Mouse (Mus musculus): ENCODE results near the gene Rmi2. TPM values are rescaled to one million over a fixed set of nuclear protein-coding genes. Genes with fewer than 3 reads are reported as not detected.

Rmi2 gene
- polyA plus RNA-seq, 1 experiment from 2014 or later, result 3.4 TPM

DNA sequence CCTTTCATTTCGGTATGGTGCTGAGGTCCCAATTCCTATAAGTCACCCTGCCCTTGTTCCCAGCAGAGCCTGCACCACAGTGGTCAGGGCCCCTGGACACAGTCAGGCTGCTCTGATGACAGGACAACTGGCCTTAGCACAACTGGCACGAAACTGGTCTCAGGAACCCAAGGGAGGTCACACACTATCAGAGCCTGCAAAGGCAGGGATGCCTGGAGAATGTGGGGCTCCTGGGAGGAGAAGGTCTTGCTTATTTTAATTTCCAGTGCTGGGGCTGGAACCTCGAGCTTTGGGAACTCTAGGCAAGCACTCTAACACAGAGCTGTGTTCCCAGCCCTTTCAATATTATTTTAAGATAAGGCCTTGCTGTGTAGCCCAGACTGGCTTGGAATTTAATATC lies 14.9 kb upstream of the Rmi2 start:
- Histone ChIP-seq H3K9me3 (ENCODE audit: control insufficient read depth, low read length) (no peaks in the 10 kb centered on the region), H3K4me2 (no peak overlapping the region), H3K27me3 (replicated peaks; ENCODE audit: control insufficient read depth, insufficient read depth, low read length) (no peaks in the 10 kb centered on the region), H3K36me3 (ENCODE audit: control insufficient read depth, insufficient read depth, low read length) (no peaks in the 10 kb centered on the region), H3K4me1 (replicated peaks; ENCODE audit: control insufficient read depth, insufficient read depth, low read length) (no peaks in the 10 kb centered on the region), H3K4me3 (ENCODE audit: low read depth, low read length) (no peak overlapping the region), H3K27ac (ENCODE audit: low read depth, low read length) (no peak overlapping the region), H3K9ac (ENCODE audit: low read depth, low read length) (no peak overlapping the region)
- 63% methylated on average over 3 of the region's 3 CpGs for WGBS
- DNase-seq (ENCODE audit: low spot score) (no peak), ATAC-seq (replicated peaks; ENCODE audit: low FRiP score) (no peak)

DNA sequence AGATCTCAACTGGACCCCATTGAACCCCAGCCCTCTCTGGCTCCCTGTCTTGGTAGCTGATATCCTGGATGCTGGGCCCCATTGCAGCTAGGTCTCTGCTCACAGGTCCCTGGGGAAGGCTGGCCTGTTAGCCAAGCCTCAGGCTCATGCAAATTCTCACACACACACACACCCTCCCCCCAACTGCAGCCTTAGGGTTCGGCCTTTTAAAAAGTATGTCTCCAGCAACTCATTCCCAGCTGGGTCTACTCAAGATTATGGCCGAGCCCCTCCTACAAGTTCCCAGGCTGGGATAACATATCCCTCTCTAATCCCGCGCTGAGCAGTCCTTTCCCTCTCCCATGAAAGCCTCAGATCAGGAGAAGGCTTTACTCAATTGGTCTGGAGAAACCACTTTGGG lies 13.5 kb upstream of the Rmi2 start:
- 67% methylated on average over 4 of the region's 4 CpGs for WGBS
- H3K27ac ChIP-seq (ENCODE audit: low read depth, low read length), result no peak overlapping the region
- ATAC-seq (replicated peaks; ENCODE audit: low FRiP score), result no peak
- H3K4me2 ChIP-seq, result no peak overlapping the region
- no peaks in the 10 kb centered on the region for H3K9me3 ChIP-seq (ENCODE audit: control insufficient read depth, low read length)
- no peak overlapping the region for H3K4me3 ChIP-seq (ENCODE audit: low read depth, low read length)
- no peaks in the 10 kb centered on the region for H3K4me1 ChIP-seq (replicated peaks; ENCODE audit: control insufficient read depth, insufficient read depth, low read length)
- H3K27me3 ChIP-seq (replicated peaks; ENCODE audit: control insufficient read depth, insufficient read depth, low read length), result no peaks in the 10 kb centered on the region
- no peaks in the 10 kb centered on the region for H3K36me3 ChIP-seq (ENCODE audit: control insufficient read depth, insufficient read depth, low read length)
- no peak for DNase-seq (ENCODE audit: low spot score)
- no peak overlapping the region for H3K9ac ChIP-seq (ENCODE audit: low read depth, low read length)

DNA sequence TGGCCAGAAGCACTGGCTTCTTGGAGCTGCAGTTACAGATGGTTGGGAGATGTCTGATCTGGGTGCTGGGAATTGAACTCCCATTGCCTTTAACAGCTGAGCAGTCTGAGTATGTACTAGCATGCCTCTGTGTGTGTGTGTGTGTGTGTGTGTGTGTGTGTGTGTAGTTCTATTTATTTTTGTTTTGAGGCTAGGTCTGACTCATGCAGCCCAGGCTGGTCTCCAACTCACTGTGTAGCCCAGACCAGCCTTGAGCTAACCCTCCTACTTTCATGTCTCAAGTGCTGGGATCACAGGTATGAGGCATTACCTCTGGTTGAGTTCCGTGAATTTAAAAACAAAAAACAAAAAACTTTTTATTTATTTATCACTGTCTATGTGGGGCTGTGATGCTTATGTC lies 10.3 kb upstream of the Rmi2 start:
- no peak for DNase-seq (ENCODE audit: low spot score)
- no peak overlapping the region for H3K4me3 ChIP-seq (ENCODE audit: low read depth, low read length)
- 89% methylated on average over 1 of the region's 1 CpGs for WGBS
- no peak overlapping the region for H3K4me2 ChIP-seq
- peaks cover 2% of the 10 kb centered on the region; the same call in 1 of the 2 replicates for H3K27me3 ChIP-seq (replicated peaks; ENCODE audit: control insufficient read depth, insufficient read depth, low read length)
- no peaks in the 10 kb centered on the region for H3K9me3 ChIP-seq (ENCODE audit: control insufficient read depth, low read length)
- no peaks in the 10 kb centered on the region for H3K36me3 ChIP-seq (ENCODE audit: control insufficient read depth, insufficient read depth, low read length)
- no peaks in the 10 kb centered on the region for H3K4me1 ChIP-seq (replicated peaks; ENCODE audit: control insufficient read depth, insufficient read depth, low read length)
- no peak for ATAC-seq (replicated peaks; ENCODE audit: low FRiP score)
- no peak overlapping the region for H3K27ac ChIP-seq (ENCODE audit: low read depth, low read length)
- H3K9ac ChIP-seq (ENCODE audit: low read depth, low read length), result no peak overlapping the region

DNA sequence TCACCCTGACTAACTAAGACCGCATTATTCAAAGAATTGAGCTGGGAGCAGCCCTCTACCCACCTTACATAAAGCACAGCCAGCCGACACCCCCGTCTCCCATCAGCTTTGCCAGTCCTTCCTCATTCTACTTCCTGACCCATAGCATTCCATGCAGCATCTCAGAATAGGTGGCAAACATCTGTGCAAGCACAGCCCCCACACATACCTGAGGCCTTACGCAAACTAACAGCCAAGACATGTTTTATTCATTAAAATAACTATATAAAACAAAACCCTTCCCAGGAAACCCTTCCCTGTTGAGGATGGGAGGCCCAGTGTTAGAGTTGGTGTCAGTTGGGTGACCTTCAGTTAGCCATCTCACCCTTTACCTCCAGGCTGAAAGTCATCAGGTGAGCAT lies 9.0 kb upstream of the Rmi2 start:
- no peak overlapping the region for H3K4me2 ChIP-seq
- no peak overlapping the region for H3K9ac ChIP-seq (ENCODE audit: low read depth, low read length)
- no peak overlapping the region for H3K27ac ChIP-seq (ENCODE audit: low read depth, low read length)
- no peaks in the 10 kb centered on the region for H3K36me3 ChIP-seq (ENCODE audit: control insufficient read depth, insufficient read depth, low read length)
- no peak overlapping the region for H3K4me3 ChIP-seq (ENCODE audit: low read depth, low read length)
- DNase-seq (ENCODE audit: low spot score) (no peak), ATAC-seq (replicated peaks; ENCODE audit: low FRiP score) (no peak)
- no peaks in the 10 kb centered on the region for H3K9me3 ChIP-seq (ENCODE audit: control insufficient read depth, low read length)
- peaks cover 2% of the 10 kb centered on the region; the same call in 1 of the 2 replicates for H3K27me3 ChIP-seq (replicated peaks; ENCODE audit: control insufficient read depth, insufficient read depth, low read length)
- WGBS, result 74% methylated on average over 4 of the region's 4 CpGs
- H3K4me1 ChIP-seq (replicated peaks; ENCODE audit: control insufficient read depth, insufficient read depth, low read length), result no peaks in the 10 kb centered on the region

DNA sequence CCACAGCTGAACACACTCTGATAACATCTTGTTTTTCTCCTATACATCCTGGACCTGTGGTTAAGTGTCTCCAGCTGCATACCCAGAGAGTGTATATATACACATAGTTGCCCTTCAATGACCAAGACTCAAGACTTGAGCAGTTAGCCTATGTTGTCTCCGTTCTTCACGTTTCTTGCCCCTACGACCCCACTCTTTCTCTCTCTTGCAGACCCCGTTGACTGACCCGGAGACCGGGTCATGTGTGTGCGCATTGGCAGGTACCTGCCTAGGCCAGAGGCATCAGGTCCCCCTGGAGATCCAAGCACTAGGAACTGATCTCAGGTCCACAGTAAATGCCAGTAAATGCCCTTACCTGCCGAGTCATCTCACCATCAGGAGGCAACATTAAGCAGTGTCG lies 7.6 kb upstream of the Rmi2 start:
- no peaks in the 10 kb centered on the region for H3K9me3 ChIP-seq (ENCODE audit: control insufficient read depth, low read length)
- no peaks in the 10 kb centered on the region for H3K4me1 ChIP-seq (replicated peaks; ENCODE audit: control insufficient read depth, insufficient read depth, low read length)
- no peak for DNase-seq (ENCODE audit: low spot score)
- no peak overlapping the region for H3K4me2 ChIP-seq
- H3K27ac ChIP-seq (ENCODE audit: low read depth, low read length), result no peak overlapping the region
- no peak for ATAC-seq (replicated peaks; ENCODE audit: low FRiP score)
- H3K4me3 ChIP-seq (ENCODE audit: low read depth, low read length), result no peak overlapping the region
- 85% methylated on average over 9 of the region's 9 CpGs for WGBS
- peaks cover 2% of the 10 kb centered on the region; the same call in 1 of the 2 replicates for H3K27me3 ChIP-seq (replicated peaks; ENCODE audit: control insufficient read depth, insufficient read depth, low read length)
- H3K9ac ChIP-seq (ENCODE audit: low read depth, low read length), result no peak overlapping the region
- H3K36me3 ChIP-seq (ENCODE audit: control insufficient read depth, insufficient read depth, low read length), result no peaks in the 10 kb centered on the region

DNA sequence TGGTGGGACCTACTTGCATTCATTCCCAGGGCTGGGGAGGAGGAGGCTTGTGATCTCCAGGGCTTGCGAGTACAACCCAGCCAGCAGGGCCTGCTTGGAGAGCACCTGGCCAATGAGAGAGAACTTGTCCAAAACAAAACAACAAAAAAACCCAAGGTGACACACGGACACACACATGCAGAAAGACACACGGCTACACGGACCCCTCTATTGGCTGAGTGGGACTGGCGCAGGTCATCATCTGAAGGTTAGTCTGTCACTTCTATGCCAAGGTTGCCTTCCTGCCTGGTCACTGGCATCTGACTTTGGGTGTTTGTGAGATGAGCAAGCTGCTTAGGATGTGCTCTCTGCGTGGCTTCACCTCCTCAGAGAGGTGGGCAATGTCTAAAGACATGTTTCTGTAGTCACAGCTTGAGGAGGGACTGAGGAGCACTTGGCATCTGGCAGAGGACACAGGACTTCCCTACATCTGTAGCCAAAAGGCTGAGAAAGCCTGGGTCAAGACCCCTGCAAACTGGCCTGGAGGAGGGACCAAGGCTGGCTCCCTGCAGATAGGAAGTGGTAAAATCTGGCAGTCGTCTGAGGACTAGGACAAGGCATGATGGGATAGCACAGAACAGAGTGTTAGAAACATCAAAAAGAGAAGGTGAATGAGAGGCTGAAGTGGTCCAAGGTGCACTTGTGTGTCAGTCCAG lies 6.9 kb upstream of the Rmi2 start:
- Histone ChIP-seq H3K9ac (ENCODE audit: low read depth, low read length) (no peak overlapping the region), H3K4me3 (ENCODE audit: low read depth, low read length) (no peak overlapping the region), H3K27me3 (replicated peaks; ENCODE audit: control insufficient read depth, insufficient read depth, low read length) (peaks cover 2% of the 10 kb centered on the region; the same call in 1 of the 2 replicates), H3K9me3 (ENCODE audit: control insufficient read depth, low read length) (no peaks in the 10 kb centered on the region), H3K36me3 (ENCODE audit: control insufficient read depth, insufficient read depth, low read length) (no peaks in the 10 kb centered on the region), H3K27ac (ENCODE audit: low read depth, low read length) (no peak overlapping the region), H3K4me1 (replicated peaks; ENCODE audit: control insufficient read depth, insufficient read depth, low read length) (no peaks in the 10 kb centered on the region), H3K4me2 (no peak overlapping the region; the same call in 1 of the 2 replicates)
- no peak for ATAC-seq (replicated peaks; ENCODE audit: low FRiP score)
- no peak for DNase-seq (ENCODE audit: low spot score)
- 69% methylated on average over 7 of the region's 7 CpGs for whole genome bisulfite sequencing

DNA sequence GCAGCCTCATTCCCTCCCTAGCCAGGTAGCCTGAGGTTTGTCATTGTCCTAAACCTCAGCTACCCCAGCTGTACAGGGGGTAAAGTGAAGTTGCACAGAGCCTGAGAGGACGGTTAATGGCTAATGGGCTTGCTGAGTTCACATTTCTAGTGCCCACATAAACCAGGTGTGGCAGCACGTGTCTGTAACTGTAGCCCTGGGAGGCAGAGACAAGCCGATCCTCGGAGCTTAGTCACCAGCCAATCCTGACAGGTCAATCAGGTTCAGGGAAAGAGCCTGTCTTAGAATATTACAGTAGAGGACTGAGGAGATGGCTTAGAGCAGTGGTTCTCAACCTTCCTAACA lies 6.4 kb upstream of the Rmi2 start:
- Histone ChIP-seq H3K4me3 (ENCODE audit: low read depth, low read length) (no peak overlapping the region), H3K4me2 (no peak overlapping the region), H3K4me1 (replicated peaks; ENCODE audit: control insufficient read depth, insufficient read depth, low read length) (no peaks in the 10 kb centered on the region), H3K9me3 (ENCODE audit: control insufficient read depth, low read length) (no peaks in the 10 kb centered on the region), H3K36me3 (ENCODE audit: control insufficient read depth, insufficient read depth, low read length) (no peaks in the 10 kb centered on the region), H3K27me3 (replicated peaks; ENCODE audit: control insufficient read depth, insufficient read depth, low read length) (peaks cover 5% of the 10 kb centered on the region; the same call in 1 of the 2 replicates), H3K9ac (ENCODE audit: low read depth, low read length) (no peak overlapping the region), H3K27ac (ENCODE audit: low read depth, low read length) (no peak overlapping the region)
- DNase-seq (ENCODE audit: low spot score) (no peak), ATAC-seq (replicated peaks; ENCODE audit: low FRiP score) (no peak)
- 64% methylated on average over 4 of the region's 4 CpGs for WGBS

DNA sequence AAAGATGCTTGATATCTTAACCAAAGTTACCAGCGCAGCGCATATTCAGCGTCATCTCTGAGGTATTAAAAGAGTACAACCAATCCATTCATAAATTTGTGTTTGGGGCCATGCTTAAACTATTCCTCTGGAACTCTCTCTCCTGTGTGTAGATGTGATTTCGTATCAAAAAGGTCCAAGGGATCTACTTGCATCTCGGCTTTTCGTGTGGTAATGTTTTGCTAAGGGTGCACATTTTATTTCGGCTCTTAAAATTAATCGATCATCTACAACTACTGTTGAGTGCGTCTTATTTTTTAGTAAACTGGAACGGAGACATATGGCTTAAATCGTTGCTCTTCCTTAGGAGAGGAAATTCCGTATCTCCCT lies 333 bp upstream of the Rmi2 start:
- Histone ChIP-seq H3K27ac (ENCODE audit: low read depth, low read length) (no peak overlapping the region), H3K4me2 (peak overlapping the region; percentile 99), H3K36me3 (ENCODE audit: control insufficient read depth, insufficient read depth, low read length) (no peaks in the 10 kb centered on the region), H3K9ac (ENCODE audit: low read depth, low read length) (peak overlapping the region; percentile 93), H3K4me1 (replicated peaks; ENCODE audit: control insufficient read depth, insufficient read depth, low read length) (peaks cover 13% of the 10 kb centered on the region), H3K9me3 (ENCODE audit: control insufficient read depth, low read length) (no peaks in the 10 kb centered on the region), H3K4me3 (ENCODE audit: low read depth, low read length) (peak overlapping the region; percentile 89), H3K27me3 (replicated peaks; ENCODE audit: control insufficient read depth, insufficient read depth, low read length) (0 out of 2 replicates have a peak, but pooled peaks cover 3% of the 10 kb centered on the region)
- ATAC-seq (replicated peaks; ENCODE audit: low FRiP score) (no peak), DNase-seq (ENCODE audit: low spot score) (no peak)
- WGBS, result 9% methylated on average over 12 of the region's 12 CpGs

DNA sequence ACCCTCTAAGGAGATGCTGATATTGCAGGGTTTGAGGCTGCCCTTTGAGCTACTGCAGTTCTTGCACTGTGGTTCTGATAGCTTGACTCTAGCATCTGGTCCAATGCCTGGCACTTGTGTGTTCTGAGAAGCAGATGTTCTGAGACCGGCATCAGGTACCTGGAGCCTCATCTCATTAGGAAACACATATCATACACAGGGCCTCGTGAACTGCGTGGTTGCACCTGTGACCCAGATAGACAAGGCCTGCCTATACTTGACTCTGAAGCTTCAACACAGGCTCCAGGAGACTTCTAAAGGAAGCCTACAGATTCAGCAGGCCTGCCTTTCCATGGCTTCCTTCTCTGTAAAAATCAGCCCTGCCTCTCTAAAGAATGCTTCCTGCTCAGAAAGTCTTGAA lies 1.5 kb downstream of the Rmi2 start:
- no peaks in the 10 kb centered on the region for H3K36me3 ChIP-seq (ENCODE audit: control insufficient read depth, insufficient read depth, low read length)
- no peak overlapping the region for H3K9ac ChIP-seq (ENCODE audit: low read depth, low read length)
- no peak for DNase-seq (ENCODE audit: low spot score)
- WGBS, result 89% methylated on average over 3 of the region's 3 CpGs
- peaks cover 13% of the 10 kb centered on the region for H3K4me1 ChIP-seq (replicated peaks; ENCODE audit: control insufficient read depth, insufficient read depth, low read length)
- H3K27ac ChIP-seq (ENCODE audit: low read depth, low read length), result no peak overlapping the region
- no peak for ATAC-seq (replicated peaks; ENCODE audit: low FRiP score)
- no peak overlapping the region for H3K4me3 ChIP-seq (ENCODE audit: low read depth, low read length)
- H3K9me3 ChIP-seq (ENCODE audit: control insufficient read depth, low read length), result no peaks in the 10 kb centered on the region
- H3K4me2 ChIP-seq, result no peak overlapping the region
- 0 out of 2 replicates have a peak, but pooled peaks cover 3% of the 10 kb centered on the region for H3K27me3 ChIP-seq (replicated peaks; ENCODE audit: control insufficient read depth, insufficient read depth, low read length)
